Mouse (Mus musculus) stomach, postnatal 0 days (tissue): ENCODE results near the gene Shc4.

Experiments
- CTCF ChIP-seq: IDR thresholded peaks from 2 replicates; pipeline ENCODE4 v1.5.1; 2016; ENCODE audit warnings: antibody characterized with exemption, low read depth, mild to moderate bottlenecking, moderate library complexity
- EP300 ChIP-seq: optimal IDR thresholded peaks from 2 replicates; pipeline ENCODE3; 2016; ENCODE audit warnings: antibody characterized with exemption

- no peak for TF ChIP-seq CTCF
- no peak for TF ChIP-seq EP300
Observed at GRCm38 (mm10) chr2:125660537-125661130, 63.3 kb downstream of the Shc4 start.
